ENCODE assay signal across 18 mouse cellular contexts in the genomic region with DNA sequence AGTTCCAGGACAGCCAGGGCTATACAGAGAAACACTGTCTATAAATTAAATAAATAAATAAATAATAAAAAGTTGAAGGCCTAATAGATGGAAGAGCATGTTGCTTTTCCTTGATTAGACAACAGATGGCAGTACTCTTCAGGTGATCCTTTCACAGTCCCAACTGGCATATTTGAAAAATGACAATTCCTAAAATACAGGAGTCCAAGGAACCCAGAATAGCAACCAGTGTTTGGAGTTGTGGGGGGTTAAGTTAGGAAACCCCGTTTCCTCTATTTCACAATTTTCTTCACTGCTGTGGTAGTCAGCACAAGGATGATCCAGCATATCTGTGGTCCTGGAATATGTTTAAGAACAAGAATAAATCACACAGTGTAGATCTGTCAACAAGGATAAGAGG. TPM values are rescaled to one million over a fixed set of nuclear protein-coding genes. Genes with fewer than 3 reads are reported as not detected.
DNase-seq lines count a peak whose midpoint lies in the region; ATAC-seq and TF ChIP-seq lines count a peak whose summit lies in the region.
"Had no signal": no experiment of that assay in that cellular context is flagged by ENCODE, and none has a peak within 500 bp of the region (broad histone marks: within the 10 kb centered on the region; RNA-seq: fewer than 3 reads in every experiment).

No protein-coding gene starts in this region.

- no peaks in the 10 kb centered on the region for H3K27me3 ChIP-seq in intestine, postnatal 0 days (replicated peaks; ENCODE audit: control insufficient read depth, insufficient read depth, low read length)
- no peaks in the 10 kb centered on the region for H3K27me3 ChIP-seq in intestine, embryonic 16.5 days (replicated peaks; ENCODE audit: control insufficient read depth, insufficient read depth, low read length)
- no peaks in the 10 kb centered on the region for H3K27me3 ChIP-seq in lung, postnatal 0 days (replicated peaks; ENCODE audit: insufficient read depth, low read length)
- no peaks in the 10 kb centered on the region for H3K27me3 ChIP-seq in MEL (ENCODE audit: control insufficient read depth in 1 of 2, insufficient read depth in 2 of 2, low read length in 2 of 2)
- H3K27me3 ChIP-seq: embryonic facial prominence, embryonic 12.5 days; hindbrain, embryonic 12.5 days; intestine, embryonic 15.5 days; limb, embryonic 13.5 days had no signal

- H3K9ac ChIP-seq in intestine, postnatal 0 days (ENCODE audit: low read depth, low read length): no peak overlapping the region
- no peak overlapping the region for H3K9ac ChIP-seq in intestine, embryonic 16.5 days (ENCODE audit: low read depth, low read length)
- no peak overlapping the region for H3K9ac ChIP-seq in lung, postnatal 0 days (replicated peaks; ENCODE audit: low read depth)
- H3K9ac ChIP-seq in MEL (ENCODE audit: control insufficient read depth, low read depth, low read length, poor library complexity, severe bottlenecking): no peak overlapping the region
- H3K9ac ChIP-seq: embryonic facial prominence, embryonic 12.5 days; hindbrain, embryonic 12.5 days; intestine, embryonic 15.5 days; limb, embryonic 13.5 days had no signal

- DNase-seq in lung, postnatal 0 days (ENCODE audit: low spot score): peak; percentile 59
- DNase-seq in lung, postnatal 25 days (ENCODE audit: low spot score): no peak
- no peak for DNase-seq in MEL (ENCODE audit: low read depth, low spot score)
- no peak for DNase-seq in ovary, postnatal 10 days (ENCODE audit: low spot score)
- no peak for DNase-seq in B cell, adult 2 months
- DNase-seq: adrenal gland, postnatal 14 days; gastrocnemius, postnatal 36 days; kidney, postnatal 36 days; lung, adult 18-20 months; thymus, postnatal 4 days had no signal

- peak; percentile 33 for TF ChIP-seq RAD21 in MEL (IDR thresholded peaks at IDR 0.05; ENCODE audit: low read depth, low read length)

- H3K4me1 ChIP-seq in intestine, postnatal 0 days (replicated peaks; ENCODE audit: control insufficient read depth, insufficient read depth, low read length): no peaks in the 10 kb centered on the region
- no peaks in the 10 kb centered on the region for H3K4me1 ChIP-seq in intestine, embryonic 16.5 days (ENCODE audit: control insufficient read depth, insufficient read depth, low read length)
- no peaks in the 10 kb centered on the region for H3K4me1 ChIP-seq in lung, postnatal 0 days (ENCODE audit: insufficient read depth, low read depth, low read length)
- H3K4me1 ChIP-seq in MEL (ENCODE audit: control insufficient read depth in 1 of 2, insufficient read depth in 2 of 2, low read length in 2 of 2): no peaks in the 10 kb centered on the region
- H3K4me1 ChIP-seq: embryonic facial prominence, embryonic 12.5 days; forebrain, embryonic 10.5 days; hindbrain, embryonic 12.5 days; intestine, embryonic 15.5 days; limb, embryonic 13.5 days had no signal

- H3K9me3 ChIP-seq in intestine, postnatal 0 days (ENCODE audit: control insufficient read depth): no peaks in the 10 kb centered on the region
- no peaks in the 10 kb centered on the region for H3K9me3 ChIP-seq in intestine, embryonic 16.5 days (ENCODE audit: control insufficient read depth, low read length)
- no peaks in the 10 kb centered on the region for H3K9me3 ChIP-seq in lung, postnatal 0 days (ENCODE audit: low read length)
- H3K9me3 ChIP-seq in MEL (replicated peaks; ENCODE audit: insufficient read depth, low read length): no peaks in the 10 kb centered on the region
- H3K9me3 ChIP-seq: embryonic facial prominence, embryonic 12.5 days; forebrain, embryonic 10.5 days; hindbrain, embryonic 12.5 days; intestine, embryonic 15.5 days; limb, embryonic 13.5 days had no signal

- peaks cover 21% of the 10 kb centered on the region for H3K36me3 ChIP-seq in intestine, postnatal 0 days (ENCODE audit: control insufficient read depth, insufficient read depth)
- H3K36me3 ChIP-seq in intestine, embryonic 16.5 days (ENCODE audit: control insufficient read depth, insufficient read depth, low read length): peaks cover 6% of the 10 kb centered on the region; the same call in 1 of the 2 replicates
- peaks cover 29% of the 10 kb centered on the region; the same call in 1 of the 2 replicates for H3K36me3 ChIP-seq in lung, postnatal 0 days (ENCODE audit: insufficient read depth, low read length)
- H3K36me3 ChIP-seq in MEL (ENCODE audit: control insufficient read depth in 1 of 2, insufficient read depth in 2 of 2, low read length in 2 of 2): peaks cover 2 to 4% of the 10 kb centered on the region in 2 experiments; a peak in 3 of 4 replicates

- TF ChIP-seq CTCF in intestine, postnatal 0 days (IDR thresholded peaks at IDR 0.05; ENCODE audit: low read depth): peak; percentile 50
- TF ChIP-seq CTCF in lung, postnatal 0 days (IDR thresholded peaks at IDR 0.05): peak; percentile 43
- TF ChIP-seq CTCF in MEL (IDR thresholded peaks at IDR 0.05 in 2 of 3, conservative IDR thresholded peaks at IDR 0.05 in 1 of 3; ENCODE audit: control insufficient read depth in 1 of 3, insufficient read depth in 1 of 3, low read depth in 2 of 3, low read length in 3 of 3, poor library complexity in 1 of 3, severe bottlenecking in 1 of 3): peak in 1 of 3 experiments; percentile 37; a peak in 2 of 6 replicates

- no peaks in the 10 kb centered on the region for H3K79me2 ChIP-seq in MEL (ENCODE audit: control insufficient read depth, insufficient read depth, low read length, poor library complexity)

- TF ChIP-seq POLR2A in MEL (IDR thresholded peaks at IDR 0.05; ENCODE audit: control insufficient read depth in 1 of 2, insufficient read depth in 1 of 2, low read depth in 1 of 2, low read length in 2 of 2, poor library complexity in 1 of 2): no peak

- no peak overlapping the region for H3K4me3 ChIP-seq in intestine, postnatal 0 days (ENCODE audit: low read depth, low read length)
- H3K4me3 ChIP-seq in intestine, embryonic 16.5 days (ENCODE audit: low read length): no peak overlapping the region
- H3K4me3 ChIP-seq in lung, postnatal 0 days (ENCODE audit: low read depth, low read length): no peak overlapping the region
- no peak overlapping the region for H3K4me3 ChIP-seq in MEL (ENCODE audit: control insufficient read depth in 1 of 2, insufficient read depth in 1 of 2, low read depth in 2 of 2, low read length in 2 of 2)
- H3K4me3 ChIP-seq: embryonic facial prominence, embryonic 12.5 days; forebrain, embryonic 10.5 days; hindbrain, embryonic 12.5 days; intestine, embryonic 15.5 days; limb, embryonic 13.5 days had no signal

- H3K27ac ChIP-seq in intestine, postnatal 0 days (ENCODE audit: low read depth, low read length): no peak overlapping the region
- no peak overlapping the region for H3K27ac ChIP-seq in intestine, embryonic 16.5 days (ENCODE audit: low read length)
- H3K27ac ChIP-seq in lung, postnatal 0 days (ENCODE audit: low read length): no peak overlapping the region
- H3K27ac ChIP-seq in MEL (ENCODE audit: control insufficient read depth, low read depth, low read length): no peak overlapping the region
- H3K27ac ChIP-seq: embryonic facial prominence, embryonic 12.5 days; forebrain, embryonic 10.5 days; hindbrain, embryonic 12.5 days; intestine, embryonic 15.5 days; limb, embryonic 13.5 days had no signal

- ATAC-seq in intestine, postnatal 0 days: no peak
- no peak for ATAC-seq in intestine, embryonic 16.5 days
- ATAC-seq in lung, postnatal 0 days: no peak; the same call in 1 of the 2 replicates
- peak; percentile 52 for ATAC-seq in granulocyte monocyte progenitor cell, adult 5-6 weeks (replicated peaks; ENCODE audit: poor library complexity, severe bottlenecking)
- ATAC-seq: intestine, embryonic 15.5 days had no signal

- no peak overlapping the region for H3K4me2 ChIP-seq in intestine, postnatal 0 days (replicated peaks; ENCODE audit: low read depth)
- H3K4me2 ChIP-seq in intestine, embryonic 16.5 days (ENCODE audit: low read depth, low read length): no peak overlapping the region
- no peak overlapping the region for H3K4me2 ChIP-seq in lung, postnatal 0 days (replicated peaks; ENCODE audit: low read depth, low read length)
- H3K4me2 ChIP-seq: embryonic facial prominence, embryonic 12.5 days; hindbrain, embryonic 12.5 days; intestine, embryonic 15.5 days; limb, embryonic 13.5 days had no signal

- 87% methylated on average over 1 of the region's 1 CpGs for WGBS in intestine, postnatal 0 days
- WGBS in intestine, embryonic 16.5 days: 85% methylated on average over 1 of the region's 1 CpGs
- WGBS in lung, postnatal 0 days: 69% methylated on average over 1 of the region's 1 CpGs

- no peak for TF ChIP-seq EP300 in lung, postnatal 0 days (IDR thresholded peaks at IDR 0.05)
- TF ChIP-seq EP300 in MEL (IDR thresholded peaks at IDR 0.05; ENCODE audit: low read depth in 1 of 2, low read length in 2 of 2): no peak

TF ChIP-seq in MEL, 35 proteins besides CTCF, POLR2A, EP300 and RAD21:
- TF ChIP-seq SMC3 (IDR thresholded peaks at IDR 0.05; ENCODE audit: low read depth, low read length) (peak; percentile 41), UBTF (IDR thresholded peaks at IDR 0.05; ENCODE audit: borderline replicate concordance, insufficient read depth, low read depth, low read length) (no peak), HCFC1 (IDR thresholded peaks at IDR 0.05; ENCODE audit: low read depth, low read length) (no peak)

RNA-seq across cellular contexts. Expression of a gene that starts 22.9 kb away (rescaled TPM):
- 10.4 and 11.0 TPM in 2 replicates for polyA plus RNA-seq in intestine, postnatal 0 days (2015; fragmentation: Nextera tagmentation; extraction: Ambion mirVana)
- polyA plus RNA-seq in intestine, embryonic 16.5 days (2015; fragmentation: Nextera tagmentation; extraction: Ambion mirVana): 16.5 and 17.7 TPM in 2 replicates
- polyA plus RNA-seq in lung, postnatal 0 days (2015; fragmentation: Nextera tagmentation; extraction: Ambion mirVana): 20.5 and 23.7 TPM in 2 replicates
- total RNA-seq in MEL (2012; rRNA removed): 14.9 and 16.1 TPM in 2 replicates
- polyA plus RNA-seq in MEL (2012; ENCODE audit: insufficient read depth in 1 of 2, insufficient read length in 2 of 2, low read depth in 1 of 2, low replicate concordance in 2 of 2, missing spikeins in 1 of 2): 10 to 100 TPM in 1 of 2 experiments, not detected in 1; 23.9 TPM
- 28.2 and 38.5 TPM in 2 replicates for total RNA-seq in granulocyte monocyte progenitor cell, adult 5-6 weeks (2014; fragmentation: Nextera tagmentation)
- 37.0 and 41.4 TPM in 2 replicates for total RNA-seq in granulocyte monocyte progenitor cell, adult 5-6 weeks (2017)
